Mouse (Mus musculus): ENCODE results near the gene Casc3.

The Casc3 gene

DNA sequence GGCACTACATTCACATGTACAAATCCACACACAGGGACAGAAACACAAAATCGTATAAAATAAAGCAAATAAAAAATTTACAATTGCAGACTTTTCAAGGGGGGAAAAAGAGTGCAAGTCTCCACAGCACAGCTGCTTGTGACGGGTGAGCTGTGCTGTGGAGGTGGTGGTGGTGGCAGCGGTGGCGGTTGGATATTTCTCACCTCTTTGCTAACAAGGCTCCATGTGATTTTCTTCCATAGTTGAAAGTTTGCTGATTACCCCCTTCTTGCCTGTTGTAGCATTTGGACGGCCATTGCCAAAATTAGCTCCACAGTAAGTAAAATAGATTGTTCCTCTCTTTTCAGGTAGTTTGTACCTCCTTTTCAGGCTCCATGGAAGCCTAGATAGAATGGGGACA lies at the start of gene Casc3:
TSS of gene Casc3 (plus strand) at position 301 of the 400 bp plus-strand sequence.
- no peak for DNase-seq

DNA sequence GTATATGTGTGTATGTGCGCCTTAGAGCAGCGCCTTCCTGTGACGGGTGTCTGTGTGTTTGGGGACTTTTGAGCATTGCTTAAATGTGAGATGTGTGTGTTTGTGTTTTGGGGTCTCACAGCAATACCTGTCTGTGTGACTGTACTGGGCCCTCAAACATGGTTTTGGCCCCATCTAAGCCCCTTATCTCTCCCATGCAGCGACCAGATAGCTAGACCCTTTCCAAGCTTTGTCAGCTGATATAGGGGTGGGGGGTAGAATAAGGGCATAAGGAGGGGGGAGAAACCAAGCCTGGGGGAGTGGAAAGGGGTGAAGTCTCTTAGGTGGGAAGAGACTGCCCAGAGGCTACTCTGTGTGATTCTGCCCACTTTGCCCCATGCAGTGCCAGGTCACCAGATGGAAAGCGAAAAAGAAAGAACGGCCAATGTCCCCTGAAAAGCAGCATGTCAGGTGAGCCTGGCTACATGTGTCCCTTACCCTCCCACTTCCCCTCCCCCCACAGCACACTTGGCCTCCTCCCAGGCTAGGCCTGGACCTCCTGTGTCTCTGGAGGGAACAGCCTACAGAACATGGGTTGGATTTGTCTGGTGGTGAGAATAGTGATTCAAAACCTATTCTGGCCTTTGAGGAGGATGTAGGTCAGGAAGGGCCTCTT lies 48.9 kb upstream of the Casc3 start:
- DNase-seq: no peak

DNA sequence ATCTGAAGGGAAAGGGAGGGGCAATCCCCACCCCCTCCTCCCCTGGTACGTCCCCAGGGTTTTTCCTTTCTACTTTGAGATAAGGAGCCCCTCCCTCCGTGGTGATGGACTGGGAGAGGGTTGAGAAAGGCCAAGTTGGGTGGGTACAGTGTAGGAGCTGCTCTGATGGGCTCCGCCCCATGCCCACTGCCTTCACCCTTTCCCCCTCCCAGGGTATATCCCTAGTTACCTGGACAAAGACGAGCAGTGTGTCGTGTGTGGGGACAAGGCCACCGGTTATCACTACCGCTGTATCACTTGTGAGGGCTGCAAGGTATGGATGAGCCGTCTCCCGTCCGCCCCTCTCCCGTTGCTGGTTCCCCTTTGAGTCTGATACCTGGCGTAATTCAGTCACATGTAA lies 48.0 kb upstream of the Casc3 start:
- DNase-seq: no peak

DNA sequence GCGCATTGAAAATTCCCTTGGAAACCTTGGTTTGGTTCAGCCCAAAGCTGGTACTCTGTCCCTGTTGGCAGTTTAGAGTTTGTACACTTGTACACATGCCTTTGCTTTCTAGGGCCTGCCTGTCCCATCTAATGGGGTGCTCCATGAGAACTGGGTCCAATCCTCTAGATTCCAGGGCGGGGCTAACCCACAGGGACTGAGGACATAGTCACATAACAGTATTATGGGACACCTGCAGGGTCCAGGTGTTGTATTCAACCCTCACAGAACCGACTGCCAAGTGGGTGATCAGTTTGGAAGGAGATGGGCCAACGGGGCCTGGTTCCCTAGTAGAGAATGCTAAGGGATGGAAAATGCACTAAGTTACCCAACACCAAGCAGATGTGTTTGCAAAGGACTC lies 42.8 kb upstream of the Casc3 start:
- DNase-seq: no peak

DNA sequence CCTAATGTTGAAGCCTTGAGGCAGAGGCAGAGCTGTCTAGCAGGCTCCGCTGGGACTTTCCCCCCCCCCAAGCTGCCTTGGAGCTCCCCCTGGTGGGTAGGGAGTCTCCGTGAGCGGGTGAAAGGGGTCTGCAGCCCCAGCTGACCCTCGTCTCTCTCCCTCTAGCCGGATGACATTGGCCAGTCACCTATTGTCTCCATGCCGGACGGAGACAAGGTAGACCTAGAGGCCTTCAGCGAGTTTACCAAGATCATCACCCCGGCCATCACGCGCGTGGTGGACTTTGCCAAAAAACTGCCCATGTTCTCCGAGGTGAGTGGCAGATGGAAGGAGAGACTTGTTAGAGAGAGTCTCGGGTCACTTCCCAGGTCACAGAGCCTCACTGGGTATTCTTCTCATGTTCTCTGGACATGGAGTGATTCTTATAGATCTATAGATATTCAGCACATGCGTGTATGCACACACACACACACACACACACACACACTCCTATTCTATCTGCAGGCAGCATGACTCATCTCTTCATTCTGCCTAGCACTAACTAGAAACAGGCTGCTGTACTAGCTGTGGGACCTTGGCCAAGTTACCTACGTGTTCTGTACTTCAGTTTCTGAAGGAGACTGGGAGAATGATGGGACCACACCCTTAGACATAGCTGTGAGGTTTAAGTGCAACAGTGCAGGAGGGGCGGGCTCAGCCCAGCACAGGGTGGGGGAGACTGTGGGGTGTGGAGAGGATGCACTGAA lies 41.8 kb upstream of the Casc3 start:
- peak; percentile 61 for DNase-seq

DNA sequence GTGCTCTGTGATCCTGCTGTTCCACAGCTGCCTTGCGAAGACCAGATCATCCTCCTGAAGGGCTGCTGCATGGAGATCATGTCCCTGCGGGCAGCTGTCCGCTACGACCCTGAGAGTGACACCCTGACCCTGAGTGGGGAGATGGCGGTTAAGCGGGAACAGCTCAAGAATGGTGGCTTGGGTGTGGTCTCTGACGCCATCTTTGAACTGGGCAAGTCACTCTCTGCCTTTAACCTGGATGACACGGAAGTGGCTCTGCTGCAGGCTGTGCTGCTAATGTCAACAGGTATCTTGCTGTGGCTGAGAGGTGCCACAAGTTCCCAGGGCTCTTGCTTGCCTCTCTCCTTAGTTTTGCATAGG lies 41.2 kb upstream of the Casc3 start:
- DNase-seq: no peak

DNA sequence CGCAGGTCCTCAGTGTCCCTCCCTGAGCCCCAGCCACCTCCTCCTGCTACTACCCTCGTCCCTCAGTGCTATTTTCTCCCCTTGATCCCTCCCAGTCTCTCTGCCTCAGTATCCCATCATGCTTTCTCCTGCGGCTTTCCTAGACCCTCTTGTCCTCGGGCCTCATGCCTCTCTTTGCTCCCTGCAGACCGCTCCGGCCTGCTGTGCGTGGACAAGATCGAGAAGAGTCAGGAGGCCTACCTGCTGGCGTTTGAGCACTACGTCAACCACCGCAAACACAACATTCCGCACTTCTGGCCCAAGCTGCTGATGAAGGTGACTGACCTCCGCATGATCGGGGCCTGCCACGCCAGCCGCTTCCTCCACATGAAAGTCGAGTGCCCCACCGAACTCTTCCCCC lies 40.6 kb upstream of the Casc3 start:
- DNase-seq: no peak

DNA sequence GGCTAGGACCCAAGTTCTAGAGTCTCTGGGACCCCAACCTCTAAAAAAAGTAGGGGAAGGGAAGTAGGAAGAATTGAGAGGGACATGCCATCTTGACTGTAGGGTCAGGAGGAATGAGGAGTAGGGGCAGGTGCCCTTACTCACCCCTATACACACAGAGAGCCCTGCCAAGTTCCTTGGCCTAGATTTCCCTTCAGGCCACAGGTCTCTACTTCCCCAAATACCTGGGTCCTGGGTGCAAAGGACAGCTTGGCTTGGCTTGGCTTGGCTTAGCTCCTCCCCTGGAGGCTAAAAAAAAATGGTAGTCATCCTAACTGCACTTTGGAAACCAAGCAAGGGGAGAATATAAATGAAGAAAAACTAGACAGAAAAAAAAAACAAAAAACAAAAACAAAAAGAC lies 40.0 kb upstream of the Casc3 start:
- no peak for DNase-seq

DNA sequence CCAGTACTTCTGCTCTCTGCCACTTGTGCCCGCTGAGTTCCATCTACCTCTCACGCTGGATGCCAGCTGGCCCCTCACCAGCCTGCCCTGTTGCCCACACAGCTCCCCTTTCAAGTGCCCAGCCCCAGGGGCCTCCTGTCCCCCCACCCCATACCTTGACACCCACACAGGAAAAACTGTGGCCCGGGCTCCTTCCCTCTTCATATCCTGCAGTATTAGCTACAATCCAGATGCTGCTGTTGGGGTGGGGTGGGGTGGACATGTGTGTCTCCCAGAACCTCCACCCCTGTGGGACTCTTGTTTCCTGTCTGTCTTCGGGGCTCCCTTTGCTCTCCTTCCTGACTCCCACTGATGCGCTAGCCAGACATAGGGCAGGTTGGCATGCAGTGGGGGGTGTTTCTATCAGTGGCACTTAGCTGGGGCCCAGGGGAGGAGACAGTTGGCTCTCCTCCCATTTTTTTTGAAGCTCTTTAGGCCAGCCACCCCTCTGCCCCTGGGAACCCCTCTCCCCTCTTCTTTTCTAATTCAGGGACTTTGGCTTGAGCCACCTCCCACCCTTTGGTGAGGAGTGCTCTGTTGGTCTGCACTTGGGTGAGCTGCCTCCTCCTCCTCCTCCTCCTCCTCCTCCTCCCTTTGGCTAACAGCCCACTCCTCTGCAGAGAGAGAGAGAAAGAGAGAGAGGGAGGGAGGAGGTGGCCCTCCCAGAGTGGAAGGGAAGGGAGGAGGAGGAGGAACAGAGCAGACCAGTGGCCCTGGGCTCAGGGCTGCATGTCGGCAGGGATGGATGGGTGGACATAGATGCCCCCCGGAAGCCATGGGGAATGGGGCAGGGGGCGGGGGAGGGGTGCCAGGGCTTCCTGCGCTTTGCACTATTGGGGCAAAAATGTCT lies 39.0 kb upstream of the Casc3 start:
- DNase-seq: peak; percentile 41

DNA sequence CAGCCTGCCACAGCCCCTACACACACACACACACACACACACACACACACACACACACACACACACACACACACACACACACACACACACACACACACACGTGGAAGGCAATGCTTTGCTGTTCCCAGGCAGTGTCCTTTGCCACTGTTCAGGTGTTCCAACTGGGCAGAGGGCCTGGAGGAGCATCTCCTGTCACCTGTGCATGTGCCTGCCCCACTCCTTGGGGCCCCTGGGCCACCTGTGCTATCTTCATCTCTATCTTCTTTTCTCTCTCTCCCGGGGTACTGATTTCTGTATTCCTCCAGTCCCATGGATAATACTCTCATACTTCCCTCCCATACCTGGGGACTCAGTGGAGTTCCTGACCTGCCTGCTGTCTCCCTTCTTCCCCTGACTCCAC lies 38.4 kb upstream of the Casc3 start:
- no peak for DNase-seq

DNA sequence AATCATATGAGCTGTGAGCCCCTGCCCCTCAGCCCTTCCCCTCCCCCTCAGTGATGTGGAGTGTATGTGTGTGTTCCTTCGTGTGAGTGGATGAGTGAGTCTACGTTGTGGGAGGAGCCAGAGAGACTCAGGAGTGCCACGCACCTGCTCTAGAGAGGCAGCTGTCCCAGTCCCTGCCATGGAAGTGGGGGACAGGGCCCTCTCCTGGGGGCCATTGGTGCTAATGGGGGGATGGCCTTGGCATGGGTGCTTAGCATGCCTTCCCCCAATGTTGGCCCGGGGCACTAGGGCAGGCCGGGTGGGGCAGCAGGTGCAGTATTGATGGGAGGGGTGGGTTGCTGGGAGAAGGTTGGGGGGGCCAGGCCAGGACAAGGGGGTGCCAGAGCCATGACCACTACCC lies 37.9 kb upstream of the Casc3 start:
- DNase-seq: no peak

DNA sequence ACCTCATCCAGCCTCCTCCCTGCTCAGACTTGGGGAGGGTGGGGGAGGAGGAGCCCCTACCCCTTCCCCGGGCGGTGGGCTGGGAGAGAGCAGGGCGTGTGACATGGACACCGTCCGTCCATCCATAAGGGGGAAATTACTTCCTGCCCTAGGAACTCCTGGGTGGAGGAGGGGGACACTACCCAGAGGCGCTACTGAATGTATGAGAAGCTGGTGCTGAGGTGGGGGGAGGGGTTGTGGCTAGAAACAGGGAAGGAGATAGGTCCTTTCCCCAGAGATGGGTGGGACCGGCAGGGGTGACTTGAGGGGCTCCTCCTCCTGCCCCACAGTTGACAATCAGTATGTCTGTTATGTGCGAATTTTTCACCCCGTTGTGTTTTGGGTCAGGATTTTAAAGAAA lies 37.4 kb upstream of the Casc3 start:
- DNase-seq: peak; percentile 56

DNA sequence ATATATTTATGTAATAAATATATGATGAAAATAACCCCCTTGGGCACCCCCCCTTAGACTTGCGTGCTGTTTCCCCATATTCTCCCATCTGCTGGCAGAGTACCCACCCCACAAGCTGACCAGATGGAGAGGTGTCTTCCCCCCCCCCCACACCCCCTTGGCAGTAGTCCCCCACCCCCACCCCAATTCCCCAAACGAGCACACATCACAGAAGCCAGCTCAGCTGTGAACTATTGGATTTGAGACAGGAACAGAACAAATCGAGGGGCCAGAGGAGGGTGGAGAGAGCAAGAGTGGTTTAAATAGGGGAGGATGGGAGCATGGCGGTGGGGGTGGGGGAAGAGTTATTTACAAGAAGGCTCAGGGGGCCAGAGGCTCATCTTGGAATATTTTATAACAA lies 37.0 kb upstream of the Casc3 start:
- DNase-seq: no peak

DNA sequence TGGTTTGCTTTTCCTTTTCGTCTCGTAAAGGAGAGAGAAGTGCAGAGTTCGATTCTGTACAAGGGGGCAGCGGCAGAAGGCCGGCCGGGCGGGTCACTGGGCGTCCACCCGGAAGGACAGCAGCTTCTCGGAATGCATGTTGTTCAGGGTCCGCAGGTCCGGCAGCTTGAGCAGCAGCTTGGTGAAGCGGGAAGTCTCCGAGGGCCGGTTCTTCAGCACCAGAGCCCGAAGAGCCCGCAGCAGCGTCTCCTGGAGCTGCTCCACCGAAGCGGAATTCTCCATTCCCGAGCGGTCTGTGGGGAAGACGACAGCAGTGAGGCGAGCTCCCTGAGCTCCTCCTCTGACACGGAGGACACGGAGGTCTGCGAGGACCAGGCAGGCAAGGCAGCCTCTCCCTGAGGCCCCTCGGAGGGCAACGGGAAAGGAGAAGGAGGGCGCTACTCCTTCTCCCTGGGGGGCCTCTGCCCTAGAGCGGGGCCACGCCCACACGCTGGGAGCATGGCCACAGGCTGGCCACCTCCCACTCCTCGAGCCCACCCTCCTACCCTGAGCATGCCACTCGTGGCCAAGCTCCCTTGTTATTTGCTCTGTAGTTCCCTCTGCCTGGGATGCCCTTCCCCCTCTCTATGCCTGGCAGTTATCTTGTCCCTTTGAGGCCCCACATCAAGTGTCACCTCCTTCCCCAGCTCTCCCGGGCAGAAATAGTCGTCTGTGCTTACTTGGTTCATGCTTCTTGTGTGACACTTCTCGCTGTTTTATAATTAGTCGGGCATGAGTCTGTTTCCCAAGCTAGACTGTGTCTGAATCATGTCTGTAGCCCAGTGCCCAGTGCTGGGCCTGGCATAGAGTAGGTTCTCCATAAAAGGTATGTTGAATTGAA lies 36.3 kb upstream of the Casc3 start:
- DNase-seq: no peak

DNA sequence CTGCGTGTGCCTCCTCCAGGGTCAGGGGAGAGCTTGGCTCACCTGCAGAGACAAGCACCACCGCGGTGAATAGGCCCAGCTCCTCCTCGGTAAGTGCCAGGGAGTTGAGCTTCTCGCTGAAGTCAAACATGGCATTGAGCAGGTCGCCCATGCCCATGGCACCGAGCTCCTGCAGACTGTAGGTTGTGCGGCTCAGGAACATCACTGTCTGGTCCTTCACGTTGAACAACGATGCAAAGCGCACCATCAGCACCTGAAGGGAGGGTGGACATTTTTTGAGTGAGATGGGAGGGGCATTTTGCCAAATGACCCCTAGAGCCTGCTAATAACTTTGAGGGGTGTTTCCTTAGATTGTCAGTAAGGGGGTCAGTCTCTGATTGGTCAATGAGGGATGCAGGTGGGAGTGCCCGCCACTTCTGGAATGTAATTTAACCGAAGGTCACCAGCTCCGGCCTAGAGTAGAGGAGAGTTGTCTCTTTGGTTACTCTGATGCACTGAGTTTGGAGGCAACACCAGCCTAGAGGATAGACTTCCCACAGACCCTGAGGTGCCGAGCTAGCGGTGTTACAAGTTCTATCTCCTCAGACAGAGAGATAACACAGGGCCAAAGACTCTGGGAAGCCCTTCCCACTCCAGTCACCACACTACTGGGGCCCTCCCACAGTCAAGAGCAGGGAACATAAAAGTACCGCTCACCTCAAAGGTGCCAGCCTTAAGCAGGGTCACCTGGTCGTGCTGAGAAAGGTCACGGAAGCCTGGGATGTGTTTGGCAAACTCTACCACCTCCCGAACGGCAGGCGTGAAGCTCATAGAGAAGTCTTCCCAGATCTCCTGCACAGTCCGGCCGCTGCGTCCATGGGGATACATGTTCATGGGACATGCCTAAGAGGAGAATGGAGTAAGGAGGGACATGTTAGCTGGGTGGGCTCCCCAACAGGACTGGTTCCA lies 35.4 kb upstream of the Casc3 start:
- no peak for DNase-seq

DNA sequence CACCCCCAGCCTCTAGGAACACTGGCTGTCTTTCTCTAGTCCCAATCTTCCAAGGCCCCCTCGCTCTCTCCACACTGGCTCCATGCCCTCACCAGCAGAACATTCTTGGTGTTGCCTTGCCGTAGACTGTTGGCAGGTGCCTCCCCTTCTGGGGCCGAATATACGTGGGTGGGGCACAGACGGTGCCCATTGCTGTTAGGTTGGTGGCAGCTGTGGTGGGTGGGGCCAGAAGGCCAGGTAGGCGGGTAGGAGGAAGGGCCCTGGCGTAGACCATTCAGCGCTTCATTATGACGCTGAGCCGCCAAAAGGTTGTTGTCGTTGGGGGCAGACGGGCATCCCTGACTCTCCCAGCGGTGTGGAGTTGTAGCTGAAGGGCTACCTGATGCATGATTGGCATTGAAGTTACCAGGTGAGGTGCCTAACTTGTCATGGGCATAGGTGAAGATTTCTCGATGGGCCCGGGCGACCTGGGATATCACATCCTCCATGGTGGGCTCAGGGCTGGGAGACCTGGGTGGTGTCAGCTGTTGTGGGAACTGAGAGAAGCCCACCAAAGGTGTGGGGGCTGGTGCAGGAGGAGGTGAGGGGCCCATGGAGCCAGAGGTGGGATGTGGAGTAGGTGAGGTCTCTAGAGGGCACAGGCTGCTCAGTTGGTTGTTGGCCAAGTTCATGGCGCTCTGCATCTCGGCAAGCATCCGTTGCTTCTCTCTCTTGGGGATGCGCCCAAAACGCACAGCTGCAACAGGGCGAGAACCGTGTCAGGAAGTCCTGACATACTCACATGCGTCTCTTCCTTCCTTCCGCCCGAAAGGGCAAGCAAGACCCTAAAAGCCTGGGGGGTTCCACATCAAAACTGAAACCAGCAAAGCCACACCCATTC lies 34.4 kb upstream of the Casc3 start:
- DNase-seq: peak; percentile 52

DNA sequence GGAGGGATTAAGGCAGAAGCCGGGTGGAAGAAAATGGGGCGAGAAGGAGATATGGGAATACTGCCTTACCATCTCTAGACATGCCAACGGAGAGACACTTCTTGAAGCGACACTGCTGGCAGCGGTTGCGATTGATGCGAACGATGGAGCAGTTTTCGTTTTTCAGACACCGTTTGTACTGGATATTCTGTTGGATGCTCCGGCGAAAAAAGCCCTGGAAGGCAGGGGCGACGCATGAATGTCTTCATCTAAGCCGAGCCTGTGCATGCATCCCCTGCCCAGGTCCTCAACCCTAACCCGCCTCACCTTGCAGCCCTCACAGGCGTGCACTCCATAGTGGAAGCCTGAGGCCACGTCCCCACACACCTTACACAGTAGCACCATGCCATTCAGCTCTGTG lies 33.6 kb upstream of the Casc3 start:
- DNase-seq: no peak

DNA sequence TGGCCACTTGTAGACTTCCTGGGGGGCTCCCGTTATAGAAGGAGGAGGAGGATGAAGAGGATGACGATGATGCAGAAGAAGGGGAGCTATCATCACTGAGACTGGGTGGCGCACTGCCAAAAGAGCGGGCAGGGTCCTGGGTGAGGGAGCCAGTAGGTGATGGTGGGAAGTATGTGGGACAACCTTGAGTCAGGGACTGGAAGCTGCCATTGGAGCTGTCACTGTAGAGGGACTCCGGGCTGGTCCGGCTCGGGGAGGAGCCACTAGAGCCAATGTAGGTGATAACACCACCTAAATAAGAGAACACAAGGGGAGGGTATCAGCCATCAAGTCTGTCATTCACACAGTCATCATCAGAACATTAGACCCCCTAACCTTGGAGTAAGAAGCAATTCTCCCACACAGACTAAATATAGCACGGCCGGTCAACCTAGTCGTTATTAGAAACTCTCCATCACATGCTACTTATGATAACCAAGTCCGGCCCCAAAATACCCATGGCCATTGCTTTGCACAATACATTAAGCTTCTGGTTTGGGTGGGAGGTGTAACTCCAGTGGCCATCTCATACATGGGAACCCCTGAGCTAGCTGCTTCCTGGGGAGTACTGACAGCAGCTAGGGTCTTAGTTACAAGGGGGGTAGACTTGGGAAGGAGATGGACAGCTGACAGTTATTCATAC lies 32.7 kb upstream of the Casc3 start:
- DNase-seq: no peak

DNA sequence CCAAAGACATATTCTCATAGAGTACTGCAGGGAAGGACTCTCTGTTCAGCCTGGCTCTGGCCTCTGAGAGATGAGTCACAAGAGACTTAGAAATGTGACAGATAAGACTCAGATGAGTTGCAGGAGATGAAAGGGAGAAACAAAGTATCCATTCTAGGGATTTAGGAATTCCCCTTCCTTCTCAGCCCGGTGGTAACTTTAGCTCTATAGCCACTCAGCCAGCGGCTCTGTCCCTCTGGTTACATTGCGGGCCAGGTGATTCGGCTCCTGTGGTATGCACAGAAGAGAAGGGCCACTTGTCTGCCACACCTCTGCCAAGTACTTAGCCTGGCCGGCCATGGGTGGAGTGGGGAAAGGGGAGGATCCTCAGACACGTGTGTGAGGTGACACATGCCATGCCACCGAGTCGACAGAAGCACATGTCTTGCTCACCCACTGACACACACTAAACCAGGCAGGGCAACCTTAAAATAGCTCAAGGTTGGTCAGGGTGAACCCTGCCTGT lies 32.0 kb upstream of the Casc3 start:
- peak; percentile 91 for DNase-seq
